Mouse (Mus musculus): Measurements from ENCODE around the gene Gaa. TPM values are rescaled to one million over a fixed set of nuclear protein-coding genes. Genes with fewer than 3 reads are reported as not detected.

Gene Gaa
- polyA plus RNA-seq, 1 experiment from 2014 or later = 74.7 TPM

Other genes starting within 250 kb of the Gaa start
- 15.2 and 16.5 TPM in 2 replicates for gene Cbx2, start 244.9 kb upstream of the Gaa start, polyA plus RNA-seq (2015; fragmentation: Nextera tagmentation; extraction: Ambion mirVana)
- gene Cbx8, start 226.9 kb upstream of the Gaa start, polyA plus RNA-seq (2015; fragmentation: Nextera tagmentation; extraction: Ambion mirVana) = 5.8 and 6.4 TPM in 2 replicates
- 8.5 and 10.1 TPM in 2 replicates for gene Cbx4, start 181.7 kb upstream of the Gaa start, polyA plus RNA-seq (2015; fragmentation: Nextera tagmentation; extraction: Ambion mirVana)
- gene Tbc1d16, start 39.4 kb upstream of the Gaa start, polyA plus RNA-seq (2015; fragmentation: Nextera tagmentation; extraction: Ambion mirVana) = 13.6 and 14.8 TPM in 2 replicates
- gene Ccdc40, start 39.3 kb upstream of the Gaa start, polyA plus RNA-seq (2015; fragmentation: Nextera tagmentation; extraction: Ambion mirVana) = 2.3 and 2.4 TPM in 2 replicates
- 272 and 284 TPM in 2 replicates for gene Eif4a3, start 32.2 kb downstream of the Gaa start, polyA plus RNA-seq (2015; fragmentation: Nextera tagmentation; extraction: Ambion mirVana)
- gene Card14, start 39.9 kb downstream of the Gaa start, polyA plus RNA-seq (2015; fragmentation: Nextera tagmentation; extraction: Ambion mirVana) = 3.2 and 5.1 TPM in 2 replicates
- 6.7 and 7.5 TPM in 2 replicates for gene Sgsh, start 87.6 kb downstream of the Gaa start, polyA plus RNA-seq (2015; fragmentation: Nextera tagmentation; extraction: Ambion mirVana)
- gene Slc26a11, start 87.7 kb downstream of the Gaa start, polyA plus RNA-seq (2015; fragmentation: Nextera tagmentation; extraction: Ambion mirVana) = 9.9 and 10.5 TPM in 2 replicates
- 6.6 and 7.3 TPM in 2 replicates for gene Rnf213, start 125.2 kb downstream of the Gaa start, polyA plus RNA-seq (2015; fragmentation: Nextera tagmentation; extraction: Ambion mirVana)
- gene Endov, start 223.5 kb downstream of the Gaa start, polyA plus RNA-seq (2015; fragmentation: Nextera tagmentation; extraction: Ambion mirVana) = 14.0 and 14.8 TPM in 2 replicates